Mouse (Mus musculus): ENCODE data around the gene Tnnt1. TPM values are rescaled to one million over a fixed set of nuclear protein-coding genes. Genes with fewer than 3 reads are reported as not detected.
A peak's percentile ranks its signal among the peaks of the same experiment; 100 is the strongest.

The Tnnt1 gene
- polyA plus RNA-seq, 1 experiment from 2014 or later = 2.6 TPM

GRCm38 (mm10) chr7:4471179-4471555 is 45.0 kb downstream of the Tnnt1 start:
- 0 out of 2 replicates have a peak, but pooled peaks cover 7% of the 10 kb centered on the region for H3K4me1 ChIP-seq (ENCODE audit: control insufficient read depth, insufficient read depth, low read length)
- H3K4me2 ChIP-seq (ENCODE audit: low read length) = peak overlapping the region; percentile 76
- H3K9me3 ChIP-seq (ENCODE audit: control insufficient read depth, low read length) = no peaks in the 10 kb centered on the region
- H3K27me3 ChIP-seq (ENCODE audit: control insufficient read depth, insufficient read depth, low read length) = peaks cover 32% of the 10 kb centered on the region
- DNase-seq (peak; percentile 92), ATAC-seq (ENCODE audit: low FRiP score, low TSS enrichment) (peak; percentile 87)
- H3K36me3 ChIP-seq (ENCODE audit: control insufficient read depth, insufficient read depth, low read length) = no peaks in the 10 kb centered on the region
- no peak overlapping the region for H3K27ac ChIP-seq (replicated peaks; ENCODE audit: low read depth, low read length)
- H3K9ac ChIP-seq (replicated peaks; ENCODE audit: low read length) = peak overlapping the region; percentile 48
- WGBS = 2% methylated on average over 24 of the region's 24 CpGs
- peak overlapping the region; percentile 43 for H3K4me3 ChIP-seq (replicated peaks; ENCODE audit: low read depth, low read length)

- Histone ChIP-seq H3K4me3 (replicated peaks; ENCODE audit: low read depth, low read length) (peak overlapping the region; percentile 43), H3K27me3 (ENCODE audit: control insufficient read depth, insufficient read depth, low read length) (peaks cover 28% of the 10 kb centered on the region), H3K4me2 (ENCODE audit: low read length) (peak overlapping the region; percentile 76), H3K36me3 (ENCODE audit: control insufficient read depth, insufficient read depth, low read length) (no peaks in the 10 kb centered on the region), H3K9me3 (ENCODE audit: control insufficient read depth, low read length) (no peaks in the 10 kb centered on the region), H3K9ac (replicated peaks; ENCODE audit: low read length) (peak overlapping the region; percentile 48), H3K27ac (replicated peaks; ENCODE audit: low read depth, low read length) (0 out of 2 replicates have a peak overlapping the region, but pooled peaks have one; percentile 13), H3K4me1 (ENCODE audit: control insufficient read depth, insufficient read depth, low read length) (0 out of 2 replicates have a peak, but pooled peaks cover 7% of the 10 kb centered on the region)
- peak; percentile 80 for DNase-seq
- peak; percentile 59; the same call in 1 of the 2 replicates for ATAC-seq (ENCODE audit: low FRiP score, low TSS enrichment)
- WGBS = 1% methylated on average over 35 of the region's 35 CpGs
These were observed 45.7 kb downstream of the Tnnt1 start for GRCm38 (mm10) chr7:4470275-4471178.

GRCm38 (mm10) chr7:4467801-4468200 is 48.4 kb downstream of the Tnnt1 start:
- H3K4me2 ChIP-seq (ENCODE audit: low read length) = no peak overlapping the region
- no peak overlapping the region for H3K9ac ChIP-seq (replicated peaks; ENCODE audit: low read length)
- no peak overlapping the region for H3K27ac ChIP-seq (replicated peaks; ENCODE audit: low read depth, low read length)
- no peaks in the 10 kb centered on the region for H3K9me3 ChIP-seq (ENCODE audit: control insufficient read depth, low read length)
- WGBS = 74% methylated on average over 3 of the region's 3 CpGs
- no peak overlapping the region for H3K4me3 ChIP-seq (replicated peaks; ENCODE audit: low read depth, low read length)
- H3K4me1 ChIP-seq (ENCODE audit: control insufficient read depth, insufficient read depth, low read length) = 0 out of 2 replicates have a peak, but pooled peaks cover 7% of the 10 kb centered on the region
- no peak for ATAC-seq (ENCODE audit: low FRiP score, low TSS enrichment)
- peaks cover 9% of the 10 kb centered on the region for H3K27me3 ChIP-seq (ENCODE audit: control insufficient read depth, insufficient read depth, low read length)
- DNase-seq = no peak
- H3K36me3 ChIP-seq (ENCODE audit: control insufficient read depth, insufficient read depth, low read length) = no peaks in the 10 kb centered on the region

GRCm38 (mm10) chr7:4464194-4464824 is 51.9 kb downstream of the Tnnt1 start:
- 16% methylated on average over 12 of the region's 12 CpGs for WGBS

GRCm38 (mm10) chr7:4460576-4461434 is 55.4 kb downstream of the Tnnt1 start, which contains the start of gene Eps8l1:
Eps8l1 (plus strand) TSS chr7:4460674.
- no peak within 1 kb of the TSS; the same call in 1 of the 2 replicates for H3K9ac ChIP-seq (replicated peaks; ENCODE audit: low read length)
- ATAC-seq (ENCODE audit: low FRiP score, low TSS enrichment) (0 out of 2 replicates have a peak, but pooled peaks have one; percentile 20), DNase-seq (no peak)
- no peak within 1 kb of the TSS; the same call in 1 of the 2 replicates for H3K4me3 ChIP-seq (replicated peaks; ENCODE audit: low read depth, low read length)
- H3K4me1 ChIP-seq (ENCODE audit: control insufficient read depth, insufficient read depth, low read length) = no peaks in the 10 kb centered on the region
- H3K9me3 ChIP-seq (ENCODE audit: control insufficient read depth, low read length) = no peaks in the 10 kb centered on the region
- 74% methylated on average over 13 of the region's 16 CpGs for WGBS
- peak within 1 kb of the TSS; percentile 42 for H3K4me2 ChIP-seq (ENCODE audit: low read length)
- H3K27ac ChIP-seq (replicated peaks; ENCODE audit: low read depth, low read length) = no peak within 1 kb of the TSS
- H3K36me3 ChIP-seq (ENCODE audit: control insufficient read depth, insufficient read depth, low read length) = no peaks in the 10 kb centered on the region
- no peaks in the 10 kb centered on the region for H3K27me3 ChIP-seq (ENCODE audit: control insufficient read depth, insufficient read depth, low read length)

More at GRCm38 (mm10) chr7:4464194-4464824, 51.9 kb downstream of the Tnnt1 start:
- no peak overlapping the region for H3K4me2 ChIP-seq (ENCODE audit: low read length)
- no peaks in the 10 kb centered on the region for H3K27me3 ChIP-seq (ENCODE audit: control insufficient read depth, insufficient read depth, low read length)
- H3K27ac ChIP-seq (replicated peaks; ENCODE audit: low read depth, low read length) = no peak overlapping the region
- no peaks in the 10 kb centered on the region for H3K9me3 ChIP-seq (ENCODE audit: control insufficient read depth, low read length)
- no peaks in the 10 kb centered on the region for H3K36me3 ChIP-seq (ENCODE audit: control insufficient read depth, insufficient read depth, low read length)
- no peak for DNase-seq
- no peaks in the 10 kb centered on the region for H3K4me1 ChIP-seq (ENCODE audit: control insufficient read depth, insufficient read depth, low read length)
- ATAC-seq (ENCODE audit: low FRiP score, low TSS enrichment) = no peak
- no peak overlapping the region for H3K9ac ChIP-seq (replicated peaks; ENCODE audit: low read length)
- no peak overlapping the region for H3K4me3 ChIP-seq (replicated peaks; ENCODE audit: low read depth, low read length)

Other genes starting within 250 kb of the Tnnt1 start
- gene Ncr1, start 178.7 kb downstream of the Tnnt1 start, polyA plus RNA-seq (2014; fragmentation: Nextera tagmentation; extraction: Ambion mirVana) = not detected in 2 replicates
- gene Gp6, start 118.6 kb downstream of the Tnnt1 start, polyA plus RNA-seq (2014; fragmentation: Nextera tagmentation; extraction: Ambion mirVana) = 0.14 TPM in 1 of 2 replicates, not detected in the other
- gene Rdh13, start 70.7 kb downstream of the Tnnt1 start, polyA plus RNA-seq (2014; fragmentation: Nextera tagmentation; extraction: Ambion mirVana) = 35.5 and 43.1 TPM in 2 replicates
- 6.9 and 9.1 TPM in 2 replicates for gene Eps8l1, start 55.7 kb downstream of the Tnnt1 start, polyA plus RNA-seq (2014; fragmentation: Nextera tagmentation; extraction: Ambion mirVana)
- 46.2 and 50.7 TPM in 2 replicates for gene Ppp1r12c, start 14.7 kb downstream of the Tnnt1 start, polyA plus RNA-seq (2014; fragmentation: Nextera tagmentation; extraction: Ambion mirVana)
- gene Tnni3, start 7.8 kb upstream of the Tnnt1 start, polyA plus RNA-seq (2014; fragmentation: Nextera tagmentation; extraction: Ambion mirVana) = 1.5 and 2.0 TPM in 2 replicates
- gene Dnaaf3, start 16.1 kb upstream of the Tnnt1 start, polyA plus RNA-seq (2014; fragmentation: Nextera tagmentation; extraction: Ambion mirVana) = 0.58 and 1.4 TPM in 2 replicates
- 106 and 143 TPM in 2 replicates for gene Syt5, start 31.2 kb upstream of the Tnnt1 start, polyA plus RNA-seq (2014; fragmentation: Nextera tagmentation; extraction: Ambion mirVana)
- gene Ptprh, start 87.7 kb upstream of the Tnnt1 start, polyA plus RNA-seq (2014; fragmentation: Nextera tagmentation; extraction: Ambion mirVana) = 0.09 and 0.13 TPM in 2 replicates
- gene Tmem86b, start 115.0 kb upstream of the Tnnt1 start, polyA plus RNA-seq (2014; fragmentation: Nextera tagmentation; extraction: Ambion mirVana) = 3.2 and 3.7 TPM in 2 replicates
- 8.7 and 11.2 TPM in 2 replicates for gene Ppp6r1, start 142.6 kb upstream of the Tnnt1 start, polyA plus RNA-seq (2014; fragmentation: Nextera tagmentation; extraction: Ambion mirVana)
- 136 and 169 TPM in 2 replicates for gene Hspbp1, start 168.7 kb upstream of the Tnnt1 start, polyA plus RNA-seq (2014; fragmentation: Nextera tagmentation; extraction: Ambion mirVana)
- gene Brsk1, start 174.2 kb upstream of the Tnnt1 start, polyA plus RNA-seq (2014; fragmentation: Nextera tagmentation; extraction: Ambion mirVana) = 10.0 and 10.8 TPM in 2 replicates
- 0.12 and 0.42 TPM in 2 replicates for gene Tmem150b, start 208.9 kb upstream of the Tnnt1 start, polyA plus RNA-seq (2014; fragmentation: Nextera tagmentation; extraction: Ambion mirVana)
- gene Kmt5c, start 223.7 kb upstream of the Tnnt1 start, polyA plus RNA-seq (2014; fragmentation: Nextera tagmentation; extraction: Ambion mirVana) = 56.2 and 67.0 TPM in 2 replicates
- 10.2 and 13.0 TPM in 2 replicates for gene Cox6b2, start 236.7 kb upstream of the Tnnt1 start, polyA plus RNA-seq (2014; fragmentation: Nextera tagmentation; extraction: Ambion mirVana)